Mouse (Mus musculus): Measurements from ENCODE around the gene Armc12.

DNA sequence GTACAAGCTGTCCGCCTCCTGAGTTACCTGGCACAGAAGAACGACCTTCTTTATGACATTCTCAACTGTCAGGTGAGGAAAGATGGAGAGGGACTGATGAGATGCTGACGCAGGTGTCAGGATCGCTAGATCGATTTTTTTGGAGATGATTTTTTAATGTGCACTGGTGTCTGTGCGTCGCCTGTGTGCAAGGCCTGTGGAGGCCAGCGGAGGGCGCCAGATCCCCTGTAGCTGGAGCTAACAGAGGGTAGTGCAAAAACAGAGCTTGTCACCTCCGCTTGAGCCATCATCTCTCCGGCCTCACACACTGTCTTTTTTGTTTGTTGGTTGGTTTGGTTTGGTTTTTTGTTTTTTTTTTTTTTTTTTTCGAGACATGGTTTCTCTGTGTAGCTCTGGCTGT, 7.3 kb downstream of the Armc12 start:
- no peak for TF ChIP-seq POLR2A (IDR thresholded peaks at IDR 0.05; ENCODE audit: insufficient read length, low read depth)
- TF ChIP-seq TCF12 (IDR thresholded peaks at IDR 0.05; ENCODE audit: insufficient read depth, poor library complexity, severe bottlenecking), result no peak
- no peak for TF ChIP-seq SRF (IDR thresholded peaks at IDR 0.05; ENCODE audit: control insufficient read depth, insufficient read length, low read depth)
- no peak for TF ChIP-seq MAX (IDR thresholded peaks at IDR 0.05; ENCODE audit: low read depth)
